Mouse (Mus musculus): ENCODE data around the gene Homer3.

Homer3 gene

GRCm38 (mm10) chr8:70283136-70284077 lies 780 bp downstream of the Homer3 start:
- DNase-seq (ENCODE audit: low read depth in 2 of 2, low spot score in 2 of 2): no peak

- no peak for DNase-seq (ENCODE audit: low read depth in 2 of 2, low spot score in 2 of 2)
Measured at GRCm38 (mm10) chr8:70284421-70284820, 1.8 kb downstream of the Homer3 start.

GRCm38 (mm10) chr8:70285304-70285703 lies 2.7 kb downstream of the Homer3 start:
- no peak for DNase-seq (ENCODE audit: low read depth in 2 of 2, low spot score in 2 of 2)

- DNase-seq (ENCODE audit: low read depth in 2 of 2, low spot score in 2 of 2): peak in 1 of 2 experiments; percentile 38
Measured at GRCm38 (mm10) chr8:70286737-70287136, 4.1 kb downstream of the Homer3 start.

- DNase-seq (ENCODE audit: low read depth in 2 of 2, low spot score in 2 of 2): no peak
Measured at GRCm38 (mm10) chr8:70293988-70294405, 11.4 kb downstream of the Homer3 start.

GRCm38 (mm10) chr8:70300881-70301280 lies 18.3 kb downstream of the Homer3 start:
- no peak for DNase-seq (ENCODE audit: low read depth in 2 of 2, low spot score in 2 of 2)

- DNase-seq (ENCODE audit: low read depth in 2 of 2, low spot score in 2 of 2): peak; percentile 84 to 90
Measured at GRCm38 (mm10) chr8:70302358-70302890, 19.8 kb downstream of the Homer3 start, which contains the start of the genes Ddx49 and Cope. Gene Ddx49 (minus strand): TSS chr8:70302489. Gene Cope (plus strand): TSS chr8:70302518.

GRCm38 (mm10) chr8:70302901-70303300 lies 20.3 kb downstream of the Homer3 start:
- DNase-seq (ENCODE audit: low read depth in 2 of 2, low spot score in 2 of 2): no peak

- DNase-seq (ENCODE audit: low read depth in 2 of 2, low spot score in 2 of 2): peak; percentile 22 to 27
Measured at GRCm38 (mm10) chr8:70309311-70309710, 26.7 kb downstream of the Homer3 start.

- DNase-seq (ENCODE audit: low read depth in 2 of 2, low spot score in 2 of 2): no peak
Measured at GRCm38 (mm10) chr8:70313399-70313798, 30.8 kb downstream of the Homer3 start.

GRCm38 (mm10) chr8:70315624-70316510 lies 33.2 kb downstream of the Homer3 start, which contains the start of gene Cers1:
Gene Cers1 (plus strand): TSS chr8:70315775.
- DNase-seq (ENCODE audit: low read depth in 2 of 2, low spot score in 2 of 2): no peak

GRCm38 (mm10) chr8:70316511-70317504 lies 34.2 kb downstream of the Homer3 start:
- DNase-seq (ENCODE audit: low read depth in 2 of 2, low spot score in 2 of 2): no peak

- DNase-seq (ENCODE audit: low read depth in 2 of 2, low spot score in 2 of 2): no peak
Measured at GRCm38 (mm10) chr8:70317872-70318271, 35.2 kb downstream of the Homer3 start.

GRCm38 (mm10) chr8:70323716-70324115 lies 41.1 kb downstream of the Homer3 start:
- DNase-seq (ENCODE audit: low read depth in 2 of 2, low spot score in 2 of 2): no peak

GRCm38 (mm10) chr8:70327512-70327911 lies 44.9 kb downstream of the Homer3 start:
- no peak for DNase-seq (ENCODE audit: low read depth in 2 of 2, low spot score in 2 of 2)

GRCm38 (mm10) chr8:70329124-70329834 lies 46.7 kb downstream of the Homer3 start, which contains the start of gene Gdf1:
Gene Gdf1 (plus strand): TSS chr8:70329817.
- no peak for DNase-seq (ENCODE audit: low read depth in 2 of 2, low spot score in 2 of 2)

- no peak for DNase-seq (ENCODE audit: low read depth in 2 of 2, low spot score in 2 of 2)
Measured at GRCm38 (mm10) chr8:70329835-70330740, 47.5 kb downstream of the Homer3 start.

GRCm38 (mm10) chr8:70330741-70331364 lies 48.2 kb downstream of the Homer3 start:
- no peak for DNase-seq (ENCODE audit: low read depth in 2 of 2, low spot score in 2 of 2)

All from CD8-positive naive resting alpha-beta T cell, adult 2 months (primary cell).